Mouse (Mus musculus) adrenal gland, postnatal 14 days (tissue): ENCODE results near the gene C330021F23Rik. TPM values are rescaled to one million over a fixed set of nuclear protein-coding genes. Genes with fewer than 3 reads are reported as not detected.

ENCODE experiments used
- total RNA-seq: library from RNA; stranded (reverse); gene quantifications from 2 replicates; pipeline ENCODE4 v1.2.3, GENCODE M21; 2021

C330021F23Rik gene
- total RNA-seq, 1 experiment from 2014 or later: 0.52 TPM

Other genes with a start within 250 kb of the C330021F23Rik start
- 1.9 and 11.6 TPM in 2 replicates for gene A430078G23Rik, start 214.6 kb upstream of the C330021F23Rik start, total RNA-seq
- gene Arhgef18, start 175.0 kb upstream of the C330021F23Rik start, total RNA-seq: 31.0 and 42.0 TPM in 2 replicates
- gene Pex11g, start 100.3 kb upstream of the C330021F23Rik start, total RNA-seq: 12.8 and 13.5 TPM in 2 replicates
- not detected in 2 replicates for gene Tex45, start 97.1 kb upstream of the C330021F23Rik start, total RNA-seq
- gene Zfp358, start 74.9 kb upstream of the C330021F23Rik start, total RNA-seq: 19.2 and 24.7 TPM in 2 replicates
- 31.8 and 37.5 TPM in 2 replicates for gene Mcoln1, start 67.5 kb upstream of the C330021F23Rik start, total RNA-seq
- 29.9 and 41.0 TPM in 2 replicates for gene Pnpla6, start 52.6 kb upstream of the C330021F23Rik start, total RNA-seq
- gene Camsap3, start 19.3 kb downstream of the C330021F23Rik start, total RNA-seq: 8.8 and 10.3 TPM in 2 replicates
- gene Xab2, start 53.3 kb downstream of the C330021F23Rik start, total RNA-seq: 31.5 and 38.2 TPM in 2 replicates
- 121 TPM in 2 replicates for gene Pet100, start 53.6 kb downstream of the C330021F23Rik start, total RNA-seq
- not detected in 2 replicates for gene Pcp2, start 57.6 kb downstream of the C330021F23Rik start, total RNA-seq
- 79.6 and 116 TPM in 2 replicates for gene Stxbp2, start 63.0 kb downstream of the C330021F23Rik start, total RNA-seq
- gene Retn, start 87.8 kb downstream of the C330021F23Rik start, total RNA-seq: 9.5 and 19.9 TPM in 2 replicates
- gene Mcemp1, start 97.8 kb downstream of the C330021F23Rik start, total RNA-seq: 0.37 and 0.75 TPM in 2 replicates
- gene Fcor, start 104.4 kb downstream of the C330021F23Rik start, total RNA-seq: 26.9 and 29.5 TPM in 2 replicates
- 19.6 and 22.0 TPM in 2 replicates for gene Trappc5, start 108.3 kb downstream of the C330021F23Rik start, total RNA-seq
- gene Fcer2a, start 126.2 kb downstream of the C330021F23Rik start, total RNA-seq: 0.63 and 11.8 TPM in 2 replicates
- gene Clec4g, start 152.7 kb downstream of the C330021F23Rik start, total RNA-seq: 2.6 and 7.4 TPM in 2 replicates
- 0.52 and 0.94 TPM in 2 replicates for gene Cd209a, start 181.0 kb downstream of the C330021F23Rik start, total RNA-seq